Mouse (Mus musculus): ENCODE data around the gene Ube2j2. TPM values are rescaled to one million over a fixed set of nuclear protein-coding genes. Genes with fewer than 3 reads are reported as not detected.

Gene Ube2j2
- polyA plus RNA-seq, 1 experiment from 2014 or later: 42.2 TPM

DNA sequence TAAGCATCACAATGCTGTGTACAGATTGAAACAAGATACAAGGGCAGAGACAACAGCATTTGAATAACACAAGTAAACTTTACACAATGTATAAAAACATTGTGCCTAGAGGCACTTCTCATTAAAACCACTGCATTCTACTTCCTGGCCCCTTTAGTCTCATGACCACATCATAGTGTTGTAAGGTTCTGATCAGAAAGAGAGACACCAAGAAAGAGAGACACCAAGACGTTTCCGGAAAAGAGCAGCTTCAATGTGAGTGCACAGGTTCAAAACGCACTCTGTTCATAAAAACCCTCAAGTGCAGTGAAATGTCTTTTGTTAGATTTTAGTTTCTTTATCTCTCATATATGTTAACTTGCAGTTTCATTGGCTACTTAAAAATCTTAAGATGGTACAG, 60.5 kb downstream of the Ube2j2 start:
- no peak for ATAC-seq (ENCODE audit: low read depth)
- no peaks in the 10 kb centered on the region for H3K9me3 ChIP-seq (replicated peaks; ENCODE audit: control insufficient read depth, low read length)
- H3K4me1 ChIP-seq (ENCODE audit: control insufficient read depth, low read depth, low read length): no peaks in the 10 kb centered on the region
- no peak overlapping the region for H3K27ac ChIP-seq (ENCODE audit: low read length)
- H3K9ac ChIP-seq (ENCODE audit: low read depth, low read length): no peak overlapping the region
- no peak overlapping the region for H3K4me3 ChIP-seq (ENCODE audit: low read depth, low read length)
- WGBS (ENCODE audit: insufficient replicate concordance): 81% methylated on average over 3 of the region's 3 CpGs
- no peaks in the 10 kb centered on the region for H3K27me3 ChIP-seq (ENCODE audit: control insufficient read depth, insufficient read depth, low read depth, low read length)
- H3K36me3 ChIP-seq (ENCODE audit: control insufficient read depth, insufficient read depth): peaks cover 67% of the 10 kb centered on the region
- H3K4me2 ChIP-seq (ENCODE audit: low read depth, low read length): no peak overlapping the region

DNA sequence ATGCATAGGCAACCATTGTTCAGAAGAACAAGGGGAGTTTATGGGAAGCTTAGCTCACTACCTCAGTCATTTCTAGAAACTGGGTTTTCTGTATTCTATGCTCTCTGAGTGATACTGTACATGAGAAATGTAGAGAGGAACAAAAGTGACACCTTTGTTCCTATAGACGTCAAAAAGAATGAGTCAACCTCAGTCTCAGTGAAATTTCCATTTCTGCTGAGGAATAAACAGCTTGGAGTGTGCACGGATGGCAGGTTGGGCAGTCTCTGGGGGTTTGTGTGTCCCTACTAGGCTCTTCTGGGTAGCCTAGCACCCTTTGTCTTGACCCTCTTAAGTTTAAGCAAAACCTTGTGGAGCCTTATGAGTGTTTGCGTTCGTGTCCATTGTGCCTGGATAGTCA, 64.7 kb downstream of the Ube2j2 start:
- no peak overlapping the region for H3K9ac ChIP-seq (ENCODE audit: low read depth, low read length)
- WGBS (ENCODE audit: insufficient replicate concordance): 85% methylated on average over 4 of the region's 4 CpGs
- no peak overlapping the region for H3K27ac ChIP-seq (ENCODE audit: low read length)
- no peak for ATAC-seq (ENCODE audit: low read depth)
- no peak overlapping the region for H3K4me3 ChIP-seq (ENCODE audit: low read depth, low read length)
- no peak overlapping the region for H3K4me2 ChIP-seq (ENCODE audit: low read depth, low read length)
- no peaks in the 10 kb centered on the region for H3K9me3 ChIP-seq (replicated peaks; ENCODE audit: control insufficient read depth, low read length)
- H3K27me3 ChIP-seq (ENCODE audit: control insufficient read depth, insufficient read depth, low read depth, low read length): no peaks in the 10 kb centered on the region
- H3K4me1 ChIP-seq (ENCODE audit: control insufficient read depth, low read depth, low read length): no peaks in the 10 kb centered on the region
- H3K36me3 ChIP-seq (ENCODE audit: control insufficient read depth, insufficient read depth): peaks cover 51% of the 10 kb centered on the region

Small RNA genes within 50 kb of the gene (microRNA-seq; reads per million reads assigned to microRNA genes)
- gene Gm22991: not detected

Other genes with a start within 250 kb of the Ube2j2 start
- 0.04 and 0.08 TPM in 2 replicates for gene Fndc10, start 249.5 kb upstream of the Ube2j2 start, polyA plus RNA-seq (2015; fragmentation: Nextera tagmentation; extraction: Ambion mirVana)
- 44.5 and 48.3 TPM in 2 replicates for gene Ssu72, start 239.0 kb upstream of the Ube2j2 start, polyA plus RNA-seq (2015; fragmentation: Nextera tagmentation; extraction: Ambion mirVana)
- 0.13 TPM in 1 of 2 replicates, not detected in the other for gene Tmem240, start 209.0 kb upstream of the Ube2j2 start, polyA plus RNA-seq (2015; fragmentation: Nextera tagmentation; extraction: Ambion mirVana)
- 43.7 and 49.5 TPM in 2 replicates for gene Atad3a, start 182.7 kb upstream of the Ube2j2 start, polyA plus RNA-seq (2015; fragmentation: Nextera tagmentation; extraction: Ambion mirVana)
- gene Vwa1, start 169.1 kb upstream of the Ube2j2 start, polyA plus RNA-seq (2015; fragmentation: Nextera tagmentation; extraction: Ambion mirVana): 0.28 and 0.34 TPM in 2 replicates
- 0.12 and 0.19 TPM in 2 replicates for gene Tmem88b, start 158.0 kb upstream of the Ube2j2 start, polyA plus RNA-seq (2015; fragmentation: Nextera tagmentation; extraction: Ambion mirVana)
- 0.08 TPM in 1 of 2 replicates, not detected in the other for gene Ankrd65, start 153.4 kb upstream of the Ube2j2 start, polyA plus RNA-seq (2015; fragmentation: Nextera tagmentation; extraction: Ambion mirVana)
- 115 and 133 TPM in 2 replicates for gene Mrpl20, start 141.0 kb upstream of the Ube2j2 start, polyA plus RNA-seq (2015; fragmentation: Nextera tagmentation; extraction: Ambion mirVana)
- gene Ccnl2, start 131.3 kb upstream of the Ube2j2 start, polyA plus RNA-seq (2015; fragmentation: Nextera tagmentation; extraction: Ambion mirVana): 69.7 and 79.8 TPM in 2 replicates
- gene Aurkaip1, start 112.6 kb upstream of the Ube2j2 start, polyA plus RNA-seq (2015; fragmentation: Nextera tagmentation; extraction: Ambion mirVana): 91.8 and 99.9 TPM in 2 replicates
- 8.2 and 10.2 TPM in 2 replicates for gene Mxra8, start 104.2 kb upstream of the Ube2j2 start, polyA plus RNA-seq (2015; fragmentation: Nextera tagmentation; extraction: Ambion mirVana)
- 1.9 TPM in 2 replicates for gene Dvl1, start 96.4 kb upstream of the Ube2j2 start, polyA plus RNA-seq (2015; fragmentation: Nextera tagmentation; extraction: Ambion mirVana)
- 0.11 and 0.14 TPM in 2 replicates for gene Tas1r3, start 80.5 kb upstream of the Ube2j2 start, polyA plus RNA-seq (2015; fragmentation: Nextera tagmentation; extraction: Ambion mirVana)
- 7.1 and 8.4 TPM in 2 replicates for gene Cptp, start 74.4 kb upstream of the Ube2j2 start, polyA plus RNA-seq (2015; fragmentation: Nextera tagmentation; extraction: Ambion mirVana)
- gene Ints11, start 74.3 kb upstream of the Ube2j2 start, polyA plus RNA-seq (2015; fragmentation: Nextera tagmentation; extraction: Ambion mirVana): 31.8 and 33.1 TPM in 2 replicates
- 12.9 and 13.4 TPM in 2 replicates for gene Pusl1, start 52.0 kb upstream of the Ube2j2 start, polyA plus RNA-seq (2015; fragmentation: Nextera tagmentation; extraction: Ambion mirVana)
- 5.5 and 5.6 TPM in 2 replicates for gene Acap3, start 52.0 kb upstream of the Ube2j2 start, polyA plus RNA-seq (2015; fragmentation: Nextera tagmentation; extraction: Ambion mirVana)
- 57.4 and 60.0 TPM in 2 replicates for gene C1qtnf12, start 18.5 kb downstream of the Ube2j2 start, polyA plus RNA-seq (2015; fragmentation: Nextera tagmentation; extraction: Ambion mirVana)
- gene B3galt6, start 48.8 kb downstream of the Ube2j2 start, polyA plus RNA-seq (2015; fragmentation: Nextera tagmentation; extraction: Ambion mirVana): 3.3 and 3.6 TPM in 2 replicates
- 73.2 and 78.7 TPM in 2 replicates for gene Sdf4, start 49.0 kb downstream of the Ube2j2 start, polyA plus RNA-seq (2015; fragmentation: Nextera tagmentation; extraction: Ambion mirVana)
- gene Tnfrsf4, start 70.0 kb downstream of the Ube2j2 start, polyA plus RNA-seq (2015; fragmentation: Nextera tagmentation; extraction: Ambion mirVana): 0.22 and 0.37 TPM in 2 replicates
- 0.58 and 0.68 TPM in 2 replicates for gene Tnfrsf18, start 82.3 kb downstream of the Ube2j2 start, polyA plus RNA-seq (2015; fragmentation: Nextera tagmentation; extraction: Ambion mirVana)
- 0.29 and 0.33 TPM in 2 replicates for gene Ttll10, start 115.6 kb downstream of the Ube2j2 start, polyA plus RNA-seq (2015; fragmentation: Nextera tagmentation; extraction: Ambion mirVana)
- 11.4 and 13.4 TPM in 2 replicates for gene 9430015G10Rik, start 166.2 kb downstream of the Ube2j2 start, polyA plus RNA-seq (2015; fragmentation: Nextera tagmentation; extraction: Ambion mirVana)
- 0.06 and 0.09 TPM in 2 replicates for gene Rnf223, start 186.7 kb downstream of the Ube2j2 start, polyA plus RNA-seq (2015; fragmentation: Nextera tagmentation; extraction: Ambion mirVana)